Comparison of ENCODE assay signal across 22 mouse cellular contexts in genomic region chr13:112775856-112776255, GRCm38 (mm10). TPM values are rescaled to one million over a fixed set of nuclear protein-coding genes. Genes with fewer than 3 reads are reported as not detected.
A peak's percentile ranks its signal among the peaks of the same experiment; 100 is the strongest.
DNase-seq lines count a peak whose midpoint lies in the region; ATAC-seq and TF ChIP-seq lines count a peak whose summit lies in the region.
"Had no signal": no experiment of that assay in that cellular context is flagged by ENCODE, and none has a peak within 500 bp of the region (broad histone marks: within the 10 kb centered on the region; RNA-seq: fewer than 3 reads in every experiment).

No protein-coding gene starts in this region.

- ATAC-seq in forebrain, embryonic 11.5 days (replicated peaks; ENCODE audit: low FRiP score), result no peak
- no peak for ATAC-seq in forebrain, embryonic 15.5 days (replicated peaks)
- ATAC-seq in midbrain, embryonic 11.5 days (ENCODE audit: low FRiP score), result no peak
- ATAC-seq: activated CD4-positive, CD25-positive, alpha-beta regulatory T cell, adult 4 months; CD4-positive, CD25-positive, alpha-beta regulatory T cell, adult 4 months; forebrain, embryonic 14.5 days; hindbrain, postnatal 0 days; Patski had no signal

- H3K4me2 ChIP-seq in forebrain, embryonic 11.5 days (ENCODE audit: low read depth, low read length, severe bottlenecking), result no peak overlapping the region
- H3K4me2 ChIP-seq in forebrain, embryonic 15.5 days (replicated peaks), result no peak overlapping the region
- no peak overlapping the region for H3K4me2 ChIP-seq in midbrain, embryonic 11.5 days
- H3K4me2 ChIP-seq: heart, embryonic 15.5 days; hindbrain, embryonic 13.5 days had no signal

- no peaks in the 10 kb centered on the region; the same call in 1 of the 2 replicates for H3K4me1 ChIP-seq in forebrain, embryonic 11.5 days (replicated peaks; ENCODE audit: control insufficient read depth, insufficient read depth, low read length)
- no peaks in the 10 kb centered on the region for H3K4me1 ChIP-seq in forebrain, embryonic 15.5 days
- H3K4me1 ChIP-seq in midbrain, embryonic 11.5 days (ENCODE audit: control insufficient read depth, insufficient read depth, low read length), result peaks cover 2% of the 10 kb centered on the region
- H3K4me1 ChIP-seq in midbrain, embryonic 10.5 days, result peaks cover 8% of the 10 kb centered on the region
- peaks cover 14% of the 10 kb centered on the region for H3K4me1 ChIP-seq in lung, adult 2 months (ENCODE audit: control insufficient read depth, insufficient read depth, low read length)

- no peak overlapping the region for H3K9ac ChIP-seq in forebrain, embryonic 11.5 days (ENCODE audit: low read length)
- no peak overlapping the region for H3K9ac ChIP-seq in forebrain, embryonic 15.5 days (replicated peaks)
- no peak overlapping the region for H3K9ac ChIP-seq in midbrain, embryonic 11.5 days (ENCODE audit: low read length)
- H3K9ac ChIP-seq: heart, embryonic 15.5 days; hindbrain, embryonic 13.5 days had no signal

- no peak for TF ChIP-seq CTCF in lung, adult 2 months (IDR thresholded peaks at IDR 0.05; ENCODE audit: insufficient read depth, low read length)

- H3K9me3 ChIP-seq in forebrain, embryonic 11.5 days (ENCODE audit: control insufficient read depth, low read length), result no peaks in the 10 kb centered on the region
- H3K9me3 ChIP-seq in forebrain, embryonic 15.5 days, result no peaks in the 10 kb centered on the region
- H3K9me3 ChIP-seq in midbrain, embryonic 11.5 days (ENCODE audit: control insufficient read depth, low read length), result no peaks in the 10 kb centered on the region
- no peaks in the 10 kb centered on the region for H3K9me3 ChIP-seq in midbrain, embryonic 10.5 days (replicated peaks)
- H3K9me3 ChIP-seq: embryonic facial prominence, embryonic 10.5 days; heart, embryonic 10.5 days; heart, embryonic 15.5 days; hindbrain, embryonic 13.5 days had no signal

- WGBS in forebrain, embryonic 11.5 days, result 90% methylated on average over 10 of the region's 10 CpGs
- 86% methylated on average over 10 of the region's 10 CpGs for WGBS in forebrain, embryonic 15.5 days
- 94% methylated on average over 10 of the region's 10 CpGs for WGBS in midbrain, embryonic 11.5 days
- 91% methylated on average over 10 of the region's 10 CpGs for WGBS in midbrain, embryonic 10.5 days
- WGBS in lung, adult 2 months, result 75% methylated on average over 10 of the region's 10 CpGs

- no peaks in the 10 kb centered on the region for H3K27me3 ChIP-seq in forebrain, embryonic 11.5 days (ENCODE audit: control insufficient read depth, insufficient read depth, low read length)
- H3K27me3 ChIP-seq in forebrain, embryonic 15.5 days, result no peaks in the 10 kb centered on the region
- H3K27me3 ChIP-seq in midbrain, embryonic 11.5 days (ENCODE audit: control insufficient read depth, insufficient read depth, low read length), result no peaks in the 10 kb centered on the region
- H3K27me3 ChIP-seq in midbrain, embryonic 10.5 days (ENCODE audit: low read depth, poor library complexity, severe bottlenecking), result no peaks in the 10 kb centered on the region
- H3K27me3 ChIP-seq: heart, embryonic 15.5 days; hindbrain, embryonic 13.5 days; Patski had no signal

- H3K27ac ChIP-seq in forebrain, embryonic 11.5 days (ENCODE audit: low read depth, low read length), result no peak overlapping the region
- no peak overlapping the region for H3K27ac ChIP-seq in forebrain, embryonic 15.5 days (replicated peaks)
- no peak overlapping the region for H3K27ac ChIP-seq in midbrain, embryonic 11.5 days (ENCODE audit: low read depth, low read length)
- no peak overlapping the region for H3K27ac ChIP-seq in midbrain, embryonic 10.5 days (replicated peaks)
- H3K27ac ChIP-seq: embryonic facial prominence, embryonic 10.5 days; heart, embryonic 10.5 days; heart, embryonic 15.5 days; hindbrain, embryonic 13.5 days; hindbrain, postnatal 0 days had no signal

- peak; percentile 30 for DNase-seq in forebrain, embryonic 11.5 days (ENCODE audit: low spot score)
- peak; percentile 34 for DNase-seq in kidney, adult 18-20 months
- DNase-seq in kidney, postnatal 10 days, result no peak
- DNase-seq in midbrain, embryonic 11.5 days (ENCODE audit: low spot score, missing footprints), result peak; percentile 17
- no peak for DNase-seq in midbrain, embryonic 10.5 days (ENCODE audit: low spot score)
- no peak for DNase-seq in lung, adult 2 months
- DNase-seq: adrenal gland, adult 2 months; adrenal gland, postnatal 25 days; B cell, adult 2 months; cerebellum, adult 2 months; cerebellum, postnatal 10 days; gastrocnemius, postnatal 10 days had no signal

- no peak for TF ChIP-seq POLR2A in lung, adult 2 months (IDR thresholded peaks at IDR 0.05; ENCODE audit: borderline replicate concordance, extremely low read depth, low read depth, low read length)

- H3K4me3 ChIP-seq in forebrain, embryonic 11.5 days (ENCODE audit: low read depth, low read length), result no peak overlapping the region
- no peak overlapping the region for H3K4me3 ChIP-seq in forebrain, embryonic 15.5 days
- H3K4me3 ChIP-seq in midbrain, embryonic 11.5 days (ENCODE audit: low read depth, low read length), result no peak overlapping the region
- no peak overlapping the region for H3K4me3 ChIP-seq in midbrain, embryonic 10.5 days
- H3K4me3 ChIP-seq in lung, adult 2 months (replicated peaks; ENCODE audit: extremely low read depth, low read depth, low read length), result no peak overlapping the region
- H3K4me3 ChIP-seq: embryonic facial prominence, embryonic 10.5 days; heart, embryonic 10.5 days; heart, embryonic 15.5 days; hindbrain, embryonic 13.5 days had no signal

- no peaks in the 10 kb centered on the region for H3K36me3 ChIP-seq in forebrain, embryonic 11.5 days (ENCODE audit: control insufficient read depth, insufficient read depth, low read length)
- no peaks in the 10 kb centered on the region for H3K36me3 ChIP-seq in forebrain, embryonic 15.5 days
- no peaks in the 10 kb centered on the region for H3K36me3 ChIP-seq in midbrain, embryonic 11.5 days (ENCODE audit: control insufficient read depth, insufficient read depth, low read length)
- no peaks in the 10 kb centered on the region for H3K36me3 ChIP-seq in midbrain, embryonic 10.5 days
- H3K36me3 ChIP-seq: embryonic facial prominence, embryonic 10.5 days; heart, embryonic 10.5 days; heart, embryonic 15.5 days; hindbrain, embryonic 13.5 days had no signal

RNA-seq across cellular contexts. Expression of gene Plpp1, which starts 24.7 kb away (rescaled TPM):
- 16.1 and 16.2 TPM in 2 replicates for polyA plus RNA-seq in forebrain, embryonic 11.5 days (2014; fragmentation: Nextera tagmentation; extraction: Ambion mirVana)
- polyA plus RNA-seq in forebrain, embryonic 15.5 days (2015; fragmentation: Nextera tagmentation; extraction: Ambion mirVana), result 38.0 and 39.3 TPM in 2 replicates
- 19.1 and 20.1 TPM in 2 replicates for polyA plus RNA-seq in midbrain, embryonic 11.5 days (2014; fragmentation: Nextera tagmentation; extraction: Ambion mirVana)
- polyA plus RNA-seq in midbrain, embryonic 10.5 days (2016; fragmentation: Nextera tagmentation; extraction: Ambion mirVana), result 22.3 and 22.6 TPM in 2 replicates
- polyA plus RNA-seq in lung, adult 2 months (2012; rRNA removed), result 171 and 191 TPM in 2 replicates

Comparison
In these comparisons a context has a peak if more than half of its experiments do, and no peak if none do; other contexts are left out.
1. DNase-seq: peak in forebrain, embryonic 11.5 days (single experiment), kidney, adult 18-20 months (single experiment) and midbrain, embryonic 11.5 days (single experiment); none in kidney, postnatal 10 days (single experiment), midbrain, embryonic 10.5 days (single experiment) and lung, adult 2 months (single experiment).